Mouse (Mus musculus) B cell, adult (primary cell): ENCODE measurements around the gene Col26a1. TPM values are rescaled to one million over a fixed set of nuclear protein-coding genes. Genes with fewer than 3 reads are reported as not detected.

Experiments used
- total RNA-seq: library from RNA; stranded (reverse); gene quantifications from 4 replicates; pipeline ENCODE4 v1.2.4, GENCODE M21; 2023; ENCODE audit not compliant: inconsistent age

The Col26a1 gene
- total RNA-seq = not detected in 4 replicates

GRCm38 (mm10) chr5:136882788-136883439 is at the start of gene Col26a1:
Col26a1 (minus strand) TSS chr5:136883209.

GRCm38 (mm10) chr5:136907991-136908857 is 25.2 kb upstream of the Col26a1 start, which contains the start of gene Ift22:
Ift22 (plus strand) TSS chr5:136908150.

GRCm38 (mm10) chr5:136692784-136693183 is 190.2 kb downstream of the Col26a1 start, which contains the start of gene Myl10:
Myl10 (plus strand) TSS chr5:136693146.

Other genes with a start within 250 kb of the Col26a1 start
- not detected in 4 replicates for gene Myl10, start 190.1 kb downstream of the Col26a1 start, total RNA-seq
- 15.6 to 28.1 TPM (median 22.4 TPM) in 4 replicates for gene Ift22, start 24.9 kb upstream of the Col26a1 start, total RNA-seq
- 162 to 190 TPM (median 176 TPM) in 4 replicates for gene Fis1, start 70.1 kb upstream of the Col26a1 start, total RNA-seq
- gene Cldn15, start 83.4 kb upstream of the Col26a1 start, total RNA-seq = 0.35 to 1.4 TPM in 2 of 4 replicates, not detected in the others
- gene Plod3, start 103.8 kb upstream of the Col26a1 start, total RNA-seq = 19.4 to 29.8 TPM (median 27.6 TPM) in 4 replicates
- gene Znhit1, start 104.8 kb upstream of the Col26a1 start, total RNA-seq = 21.9 to 29.1 TPM (median 27.2 TPM) in 4 replicates
- 0.94 to 1.9 TPM (median 1.4 TPM) in 4 replicates for gene Vgf, start 143.2 kb upstream of the Col26a1 start, total RNA-seq
- gene Ap1s1, start 162.9 kb upstream of the Col26a1 start, total RNA-seq = 21.2 to 26.8 TPM (median 22.0 TPM) in 4 replicates
- gene Serpine1, start 189.1 kb upstream of the Col26a1 start, total RNA-seq = not detected in 4 replicates
- gene Trim56, start 233.0 kb upstream of the Col26a1 start, total RNA-seq = 58.3 to 72.3 TPM (median 64.2 TPM) in 4 replicates